Mouse (Mus musculus): ENCODE measurements around the gene Uxs1.
A peak's percentile ranks its signal among the peaks of the same experiment; 100 is the strongest.

Uxs1 gene

DNA sequence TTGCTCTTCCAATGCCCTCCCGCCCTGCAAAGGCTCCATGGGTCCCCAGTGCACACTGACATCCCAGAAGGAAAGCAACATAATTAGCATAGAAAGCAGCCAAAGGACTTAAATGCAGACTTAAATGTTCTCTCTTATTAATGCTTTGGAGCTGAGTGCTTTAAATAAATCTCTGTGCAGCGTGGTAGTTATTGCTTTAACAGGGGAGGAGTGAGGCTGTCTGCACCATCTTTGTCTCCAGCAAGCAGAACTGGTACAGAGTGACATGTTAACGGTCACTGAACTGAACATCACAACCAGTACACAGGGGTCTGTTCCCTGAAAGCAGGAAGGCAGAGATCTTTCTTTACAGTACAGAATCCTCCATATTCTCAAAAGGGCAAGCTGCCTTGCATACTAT, 29.6 kb downstream of the Uxs1 start:
- no peak for DNase-seq (ENCODE audit: low spot score in 2 of 2)

DNA sequence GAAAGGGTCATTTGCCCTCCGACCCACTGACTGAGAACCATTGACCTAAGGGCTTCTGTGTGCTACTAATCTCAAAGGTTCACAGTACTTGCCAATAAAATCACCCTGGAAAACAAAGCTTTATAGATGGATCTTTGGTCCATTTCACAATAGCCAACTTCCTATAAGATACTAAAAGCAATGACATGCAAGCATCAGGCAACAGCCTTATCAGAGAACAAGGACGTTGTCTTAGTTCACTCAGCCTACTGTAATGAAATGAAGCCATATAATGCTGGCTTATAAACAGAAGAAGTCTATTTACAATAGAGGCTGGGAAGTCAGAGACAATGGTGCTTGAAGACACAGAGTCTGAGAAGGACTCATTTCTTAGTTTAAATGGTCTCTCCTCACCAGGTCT, 37.8 kb downstream of the Uxs1 start:
- no peak for DNase-seq (ENCODE audit: low spot score in 2 of 2)

DNA sequence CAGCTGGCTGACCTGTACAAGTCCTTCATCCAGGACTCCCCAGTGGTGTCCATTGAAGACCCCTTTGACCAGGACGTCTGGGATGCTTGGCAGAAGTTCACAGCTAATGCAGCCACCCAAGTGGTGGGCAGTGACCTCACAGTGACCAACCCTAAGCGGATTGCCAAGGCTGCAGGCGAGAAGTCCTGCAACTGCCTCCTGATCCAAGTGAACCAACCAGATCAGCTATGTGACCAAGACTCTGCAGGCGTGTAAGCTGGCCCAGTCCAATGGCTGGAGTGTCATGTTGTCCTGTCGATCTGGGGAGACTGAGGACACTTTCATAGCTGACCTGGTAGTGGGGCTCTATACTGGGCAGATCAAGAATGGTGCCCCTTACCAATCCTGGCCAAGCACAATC, 40.9 kb downstream of the Uxs1 start:
- no peak for DNase-seq (ENCODE audit: low spot score in 2 of 2)

DNA sequence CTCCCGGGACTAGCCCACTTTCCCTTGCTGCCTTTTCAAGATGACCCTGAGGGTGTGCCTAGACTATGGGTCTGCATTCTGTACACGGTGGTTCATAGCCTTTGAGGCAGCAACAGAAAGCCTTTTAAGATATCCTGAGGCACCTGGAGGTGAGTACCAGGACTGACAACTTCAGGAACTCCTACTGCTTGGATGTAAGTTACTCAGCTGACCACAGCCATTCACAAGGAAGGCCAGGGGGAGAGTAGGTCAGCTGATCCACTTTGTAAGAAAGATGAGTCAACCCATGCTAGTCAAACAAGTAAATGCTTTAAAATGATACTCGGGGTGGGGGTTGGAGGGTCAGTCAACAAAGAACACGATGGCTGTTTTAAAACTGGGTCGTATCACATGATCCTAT, 42.3 kb downstream of the Uxs1 start:
- no peak for DNase-seq (ENCODE audit: low spot score in 2 of 2)

DNA sequence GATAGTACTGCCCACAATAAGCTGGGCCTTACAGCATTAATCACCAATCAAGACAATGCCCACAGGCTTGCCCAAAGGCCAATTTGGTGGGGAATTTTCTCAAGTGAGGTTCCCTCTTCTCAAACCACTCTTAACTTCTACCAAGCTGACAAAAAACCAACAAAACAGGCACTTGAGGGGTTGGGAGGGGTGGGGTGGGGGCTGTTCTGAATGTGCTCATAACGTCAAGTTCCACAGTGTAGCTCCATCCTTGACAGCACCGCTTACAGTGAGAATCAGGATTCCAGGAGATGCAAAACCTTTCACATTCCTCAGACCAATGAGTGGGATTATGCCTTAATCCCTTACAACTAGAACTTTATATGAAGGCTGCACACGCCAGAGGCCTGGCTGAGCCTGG, 44.4 kb downstream of the Uxs1 start:
- DNase-seq (ENCODE audit: low spot score in 2 of 2): no peak

DNA sequence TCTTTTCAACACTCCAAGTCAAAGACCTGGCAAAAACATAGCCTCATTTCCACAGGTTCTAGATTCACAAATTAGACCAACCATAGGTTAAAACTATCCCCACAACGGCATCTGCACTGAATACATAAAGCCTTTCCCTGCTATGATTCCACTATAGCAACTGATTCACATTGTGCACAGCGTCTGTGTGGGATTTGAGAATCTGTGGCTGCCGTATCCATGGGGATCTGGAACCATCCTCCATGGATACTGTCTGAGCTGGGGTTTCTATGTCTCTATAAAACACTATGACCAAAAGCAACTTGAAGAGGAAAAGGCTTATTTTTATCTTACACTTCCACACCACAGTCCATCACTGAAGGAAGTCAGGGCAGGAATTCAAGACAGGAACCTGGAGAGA, 44.9 kb downstream of the Uxs1 start:
- no peak for DNase-seq (ENCODE audit: low spot score in 2 of 2)

DNA sequence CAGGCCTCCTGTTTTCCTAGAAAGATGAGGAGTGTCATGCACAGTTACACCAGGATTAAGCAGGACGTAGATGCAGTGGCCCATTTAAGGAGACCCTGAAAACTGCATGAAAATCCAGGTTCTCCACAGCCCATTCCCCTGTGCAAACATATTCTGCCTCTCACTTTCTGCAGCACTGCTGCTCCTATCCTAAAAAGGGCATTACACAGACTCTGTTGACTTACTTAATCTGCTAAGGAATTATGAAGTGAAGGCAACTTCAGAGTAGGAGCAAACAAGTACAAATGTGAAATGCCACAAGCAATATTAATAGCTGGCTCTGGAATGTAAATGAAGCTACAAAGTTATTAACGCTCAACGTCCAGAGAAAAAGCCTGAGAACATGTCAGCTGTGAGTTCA, 45.9 kb downstream of the Uxs1 start:
- DNase-seq (ENCODE audit: low spot score in 2 of 2): no peak

DNA sequence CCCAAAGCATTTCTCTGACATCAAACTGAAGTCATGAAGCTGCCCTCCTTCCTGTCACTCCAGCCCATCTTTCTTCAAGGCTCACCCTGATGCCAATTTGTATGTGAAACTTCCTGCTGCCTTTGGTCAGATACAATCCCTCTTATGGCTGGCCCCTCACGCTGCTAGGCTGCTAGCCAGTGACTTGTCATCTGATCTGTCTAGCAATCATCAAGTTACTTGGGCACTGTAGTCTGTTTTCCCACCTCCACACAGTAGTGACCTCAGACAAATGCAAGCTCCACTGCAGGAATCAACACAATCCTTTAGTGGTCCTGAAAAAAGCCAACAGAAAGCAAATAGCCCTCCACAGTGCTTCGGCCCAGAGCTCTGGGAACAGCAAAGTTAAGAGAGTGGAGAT, 46.4 kb downstream of the Uxs1 start:
- DNase-seq (ENCODE audit: low spot score in 2 of 2): no peak

DNA sequence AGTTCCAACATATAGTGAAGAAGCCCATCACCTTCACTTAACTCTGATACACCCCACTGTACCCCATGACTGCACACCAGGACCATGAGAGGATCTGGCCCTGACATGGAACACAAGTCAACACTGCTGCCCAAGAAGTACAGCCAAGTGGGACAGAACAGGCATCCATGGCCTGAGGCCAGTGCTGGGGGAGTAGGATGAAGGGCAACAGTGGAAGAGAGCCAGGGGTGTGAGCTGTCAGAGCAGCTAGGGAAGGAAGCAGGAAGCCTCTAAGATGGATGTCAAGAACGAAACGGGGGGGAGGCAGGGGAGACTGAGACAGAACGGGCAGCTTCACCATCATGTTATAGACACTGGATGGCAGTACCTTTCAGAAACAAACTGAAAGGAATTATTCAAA, 51.5 kb downstream of the Uxs1 start:
- DNase-seq (ENCODE audit: low spot score in 2 of 2): no peak

DNA sequence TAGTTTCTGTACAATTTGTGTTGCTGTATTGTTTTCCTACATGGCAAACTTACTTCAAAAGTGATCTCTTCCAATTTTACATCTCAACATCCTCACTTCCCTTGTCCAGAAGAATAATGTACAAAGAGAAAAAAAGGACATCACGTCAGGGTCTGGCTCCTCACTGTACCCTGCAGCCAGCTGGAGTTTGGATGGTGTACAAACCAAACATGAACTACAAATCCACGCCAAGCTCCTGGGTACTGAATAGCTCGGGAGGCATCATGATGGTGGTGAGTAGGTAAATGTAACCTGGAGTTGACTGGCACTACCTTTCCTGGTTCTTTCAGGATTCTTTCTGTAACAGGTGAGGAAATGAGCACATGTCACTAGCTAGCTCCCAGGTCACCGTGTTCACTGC, 53.5 kb downstream of the Uxs1 start:
- no peak for DNase-seq (ENCODE audit: low spot score in 2 of 2)

DNA sequence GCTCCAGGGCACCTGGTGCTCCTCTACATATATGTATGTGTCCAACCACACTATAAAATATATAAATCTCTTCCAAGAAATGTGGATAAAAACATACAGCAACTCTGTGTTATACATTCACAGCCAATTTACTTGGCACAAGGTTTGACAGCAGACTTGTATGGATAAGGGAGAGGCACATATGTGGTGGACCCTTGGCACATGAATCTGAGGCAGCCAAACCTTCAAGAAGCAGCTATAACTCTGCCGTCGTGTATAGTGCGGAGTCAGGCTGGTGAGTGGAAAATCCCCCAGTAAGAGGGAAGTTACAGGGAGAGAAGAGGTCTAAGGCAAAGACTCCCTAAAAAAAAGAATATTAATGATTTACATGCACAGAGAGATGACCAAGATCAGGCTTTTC, 54.9 kb downstream of the Uxs1 start:
- DNase-seq (ENCODE audit: low spot score in 2 of 2): no peak

DNA sequence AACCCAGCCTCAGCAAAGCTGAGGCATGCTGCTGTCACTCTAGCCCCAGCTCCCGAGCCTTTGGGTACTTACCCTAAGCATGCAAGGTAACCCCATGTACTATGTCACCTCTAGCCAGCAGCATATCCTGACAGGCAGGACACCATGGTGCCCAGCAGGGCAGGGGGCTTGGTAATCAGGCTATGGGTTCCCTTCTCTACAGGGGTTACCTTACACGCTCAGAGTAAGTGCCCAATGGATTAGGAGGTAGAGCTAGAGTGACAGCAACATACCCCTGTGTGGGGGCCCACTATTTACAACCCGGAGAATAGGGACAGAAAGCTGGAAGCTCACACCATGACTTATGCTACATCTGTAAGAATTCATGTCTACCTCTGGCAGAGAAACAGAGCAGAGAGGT, 57.6 kb downstream of the Uxs1 start:
- DNase-seq (ENCODE audit: low spot score in 2 of 2): no peak

DNA sequence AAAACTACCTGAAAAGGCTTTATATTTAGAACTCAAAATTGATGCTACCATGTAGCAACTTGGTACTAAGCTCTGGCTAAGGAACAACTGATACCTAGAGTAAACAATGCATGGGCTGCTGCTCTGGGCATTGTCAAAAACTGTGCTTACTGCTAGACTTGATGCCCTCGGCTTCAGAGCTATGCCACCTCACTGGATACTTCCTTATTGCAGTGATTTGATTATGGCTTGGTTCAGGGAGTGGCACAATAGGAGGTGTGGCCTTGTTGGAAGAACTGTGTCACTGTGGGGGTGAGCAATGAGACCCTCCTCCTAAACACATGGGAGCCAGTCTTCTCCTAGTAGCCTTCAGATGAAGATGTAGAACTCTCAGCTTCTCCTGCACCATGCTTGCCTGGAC, 58.3 kb downstream of the Uxs1 start:
- no peak for DNase-seq (ENCODE audit: low spot score in 2 of 2)

DNA sequence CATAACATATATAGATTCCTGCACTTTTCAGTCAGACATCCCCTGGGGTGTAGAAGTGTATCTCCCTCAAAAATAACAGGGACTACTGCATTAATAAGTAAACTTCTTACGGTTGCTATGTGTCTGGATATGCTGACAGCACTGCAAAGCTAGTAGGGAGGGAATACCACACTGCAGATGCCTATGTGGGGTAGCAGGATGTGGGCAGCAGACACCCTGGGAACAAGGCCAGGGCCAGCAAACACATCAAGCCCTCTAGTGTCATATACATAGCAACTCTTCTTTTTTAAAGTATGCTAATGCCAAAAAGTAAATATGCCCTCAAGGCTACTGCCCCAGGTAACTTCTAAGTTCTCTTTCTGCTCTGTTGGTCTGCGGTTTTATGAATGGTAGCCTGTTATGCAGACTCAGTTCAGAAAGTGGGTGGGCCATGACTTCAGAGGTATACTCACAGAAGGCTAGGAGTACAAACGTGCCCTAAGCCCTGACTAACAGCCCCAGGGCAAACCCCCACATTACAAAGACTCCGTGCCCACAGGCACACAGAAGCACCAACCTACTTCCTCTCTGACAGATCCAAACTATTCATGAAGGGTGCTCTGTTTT, 59.1 kb downstream of the Uxs1 start:
- DNase-seq (ENCODE audit: low spot score in 2 of 2): no peak

DNA sequence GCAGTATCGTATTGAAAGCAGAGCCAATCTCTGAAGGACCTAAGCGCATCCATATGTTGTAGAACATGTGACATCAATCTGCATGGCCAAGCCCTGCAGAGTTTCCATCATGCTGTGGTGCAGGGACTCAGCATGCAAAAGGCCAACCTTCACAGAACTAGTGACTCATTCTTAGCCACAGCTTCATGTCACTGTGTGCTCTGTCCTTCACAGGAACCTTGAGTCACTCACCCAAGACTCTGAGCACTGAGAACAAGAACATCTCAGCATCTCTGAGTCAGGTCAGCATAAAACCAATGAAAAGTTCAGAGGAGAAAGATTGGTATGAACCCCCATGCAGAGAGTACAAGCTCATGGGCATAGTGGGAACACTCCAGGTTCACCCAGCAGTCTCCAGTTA, 61.3 kb downstream of the Uxs1 start:
- DNase-seq (ENCODE audit: low spot score in 2 of 2): no peak

DNA sequence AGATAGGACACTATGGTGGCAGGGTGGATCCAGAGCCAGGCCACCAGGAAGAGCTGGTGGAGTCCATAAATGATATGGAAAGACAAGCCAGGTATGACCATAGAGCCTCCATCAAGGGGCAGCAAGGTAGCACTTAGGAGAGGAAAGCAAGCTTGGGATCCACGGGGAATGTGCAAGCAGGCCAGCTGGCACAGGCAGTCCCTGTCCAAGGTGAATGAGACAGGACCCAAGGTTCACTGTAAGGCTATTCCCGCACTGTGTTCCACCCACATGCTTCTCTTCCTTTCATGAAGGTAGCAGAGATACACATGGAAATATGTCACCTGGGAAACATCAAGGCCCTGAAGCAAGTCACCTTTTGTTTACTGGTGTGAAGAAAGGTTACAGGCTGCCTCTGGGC, 63.1 kb downstream of the Uxs1 start:
- DNase-seq (ENCODE audit: low spot score in 2 of 2): no peak

DNA sequence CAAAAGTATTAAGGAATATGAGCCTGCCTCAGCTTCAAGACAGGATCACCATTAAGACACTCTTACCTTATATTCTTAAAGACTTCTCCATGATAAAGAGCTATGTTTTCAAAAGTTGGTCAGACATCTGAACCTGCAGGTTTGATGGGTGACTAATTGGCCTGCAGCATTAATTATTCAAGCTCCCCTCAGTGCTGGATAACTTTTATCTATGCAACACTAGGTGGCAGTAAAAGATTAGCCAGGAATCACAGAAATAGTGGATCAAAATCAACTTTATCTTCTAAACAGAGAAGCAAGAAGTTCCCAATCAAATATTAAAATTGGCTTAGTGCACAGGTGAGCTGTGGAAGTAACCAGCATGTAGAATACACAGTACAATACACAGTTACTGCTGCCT, 67.5 kb downstream of the Uxs1 start:
- no peak for DNase-seq (ENCODE audit: low spot score in 2 of 2)

DNA sequence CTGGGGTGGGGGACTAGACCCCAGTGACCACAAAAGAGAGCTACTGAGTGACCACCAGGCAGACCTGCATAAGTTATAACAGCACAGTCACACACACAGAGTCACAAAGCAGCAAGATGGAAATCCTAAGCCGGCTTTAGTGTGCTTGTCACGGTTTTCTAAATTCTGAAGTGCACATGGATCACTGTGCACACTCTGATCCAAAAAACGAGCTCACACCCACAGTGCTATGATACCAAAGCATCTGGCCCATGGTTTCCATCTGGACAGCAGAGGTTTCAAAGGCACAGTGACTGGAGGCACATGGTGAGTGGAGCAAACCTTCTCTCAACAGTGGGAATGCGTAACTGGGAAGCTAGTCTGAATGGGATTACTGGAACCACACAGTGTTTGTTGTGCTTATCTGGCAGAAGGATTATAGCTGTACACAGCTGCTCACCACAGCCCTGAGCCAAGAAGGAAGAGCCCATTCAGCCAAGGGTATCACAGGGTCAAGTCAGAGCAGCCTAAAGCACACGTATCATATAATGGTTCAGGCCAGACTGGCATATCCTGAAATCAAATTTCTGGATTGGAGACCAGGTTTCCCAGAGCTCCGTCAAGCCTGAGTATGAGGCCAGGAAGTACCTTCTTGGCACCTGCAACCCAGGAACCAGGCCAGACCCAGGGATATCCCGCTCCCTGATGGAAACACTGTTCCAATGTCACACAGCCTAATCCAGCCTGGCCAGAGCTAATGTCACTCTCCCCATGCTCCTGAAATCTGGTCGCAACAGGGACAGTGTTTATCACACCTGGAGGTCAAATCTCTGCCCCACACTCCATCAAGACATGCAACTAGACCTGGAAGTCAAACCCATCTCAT, 72.9 kb downstream of the Uxs1 start:
- no peak for DNase-seq (ENCODE audit: low spot score in 2 of 2)

DNA sequence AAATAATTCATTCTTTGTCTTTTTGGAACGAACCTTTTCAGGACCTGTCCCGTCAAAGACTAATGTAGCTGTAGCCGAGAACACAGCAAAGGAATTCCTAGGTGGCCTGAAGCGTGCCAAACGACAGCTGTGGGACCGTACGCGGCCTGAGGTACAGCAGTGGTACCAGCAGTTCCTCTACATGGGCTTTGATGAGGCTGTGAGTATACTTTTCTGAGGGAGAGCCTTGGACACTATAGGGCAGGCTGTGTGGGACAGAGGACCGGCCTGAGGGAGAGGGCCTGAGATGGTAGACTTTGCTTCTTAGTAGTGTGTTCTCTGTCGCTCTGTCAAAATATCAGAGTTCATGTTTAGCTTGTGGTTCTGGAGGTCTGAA, 89.1 kb downstream of the Uxs1 start:
- DNase-seq (ENCODE audit: low spot score in 2 of 2): no peak

DNA sequence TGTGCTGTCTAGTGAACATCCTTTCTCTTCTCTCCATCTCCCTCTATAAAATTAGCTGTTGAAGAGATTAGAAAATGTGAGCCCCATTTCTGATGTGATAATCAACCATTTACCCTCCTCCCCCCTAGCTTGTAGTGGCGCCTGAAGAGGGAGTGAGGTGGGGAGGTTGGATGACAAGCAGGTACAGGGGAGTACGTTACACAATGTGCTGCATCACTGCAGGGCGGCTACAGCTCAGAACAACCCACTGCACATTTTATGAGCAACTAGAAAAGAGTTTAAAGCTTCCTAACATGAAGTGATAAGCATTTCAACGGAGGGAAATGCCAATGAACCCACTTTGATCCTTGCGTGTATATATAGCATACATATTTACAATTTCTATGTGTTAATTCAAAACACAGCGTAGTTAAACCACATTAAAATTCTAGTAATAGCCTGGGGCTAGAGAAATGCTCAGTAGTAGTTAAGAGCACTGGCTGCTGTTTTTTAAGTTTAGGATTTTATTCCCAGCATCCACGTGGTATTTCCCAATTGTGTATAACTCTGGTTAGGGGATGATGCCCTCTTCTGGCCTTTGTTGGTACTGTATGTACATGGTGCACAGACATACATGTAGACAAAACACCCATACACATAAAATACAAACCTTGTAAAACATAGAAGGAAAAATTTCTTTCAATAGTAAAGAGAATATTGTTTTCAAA, 89.6 kb downstream of the Uxs1 start:
- DNase-seq (ENCODE audit: low spot score in 2 of 2): no peak

DNA sequence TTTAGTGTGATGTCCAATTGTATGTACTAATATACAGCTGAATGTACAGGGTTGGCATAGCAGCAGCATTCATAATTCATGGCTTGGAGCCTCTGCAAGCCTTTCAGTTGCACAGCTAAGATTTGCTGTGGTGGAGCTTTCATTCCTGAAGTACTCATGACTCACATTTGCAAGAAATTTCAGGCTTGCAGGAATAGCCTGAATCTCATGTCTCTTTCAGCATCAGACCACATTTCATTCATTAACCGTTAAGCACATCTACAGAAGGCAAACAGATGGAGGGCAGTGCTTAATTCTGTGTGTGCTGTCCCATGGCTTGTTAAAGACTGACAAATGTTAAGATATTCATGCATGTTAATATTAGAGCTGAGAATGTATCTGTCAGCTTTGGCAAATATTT, 94.9 kb downstream of the Uxs1 start:
- no peak for DNase-seq (ENCODE audit: low spot score in 2 of 2)

DNA sequence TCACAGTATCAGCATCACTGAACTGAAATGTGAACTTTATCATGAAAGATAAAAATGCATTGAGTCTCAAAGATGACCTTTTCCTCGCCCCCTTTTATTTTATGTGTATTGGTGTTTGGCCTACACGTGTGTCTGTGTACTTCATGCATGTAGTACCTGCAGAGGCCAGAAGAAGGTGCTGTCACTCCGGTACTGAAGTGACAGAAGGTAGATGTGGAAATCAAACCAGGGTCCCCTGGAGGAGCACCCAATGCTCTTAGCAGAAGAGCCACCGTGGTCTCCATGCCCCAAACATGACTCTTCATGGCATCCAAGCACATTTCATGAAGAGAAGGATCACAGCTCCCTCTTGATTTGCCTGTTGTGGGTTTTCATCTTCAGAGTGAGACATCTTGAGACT, 95.5 kb downstream of the Uxs1 start:
- DNase-seq (ENCODE audit: low spot score in 2 of 2): no peak

DNA sequence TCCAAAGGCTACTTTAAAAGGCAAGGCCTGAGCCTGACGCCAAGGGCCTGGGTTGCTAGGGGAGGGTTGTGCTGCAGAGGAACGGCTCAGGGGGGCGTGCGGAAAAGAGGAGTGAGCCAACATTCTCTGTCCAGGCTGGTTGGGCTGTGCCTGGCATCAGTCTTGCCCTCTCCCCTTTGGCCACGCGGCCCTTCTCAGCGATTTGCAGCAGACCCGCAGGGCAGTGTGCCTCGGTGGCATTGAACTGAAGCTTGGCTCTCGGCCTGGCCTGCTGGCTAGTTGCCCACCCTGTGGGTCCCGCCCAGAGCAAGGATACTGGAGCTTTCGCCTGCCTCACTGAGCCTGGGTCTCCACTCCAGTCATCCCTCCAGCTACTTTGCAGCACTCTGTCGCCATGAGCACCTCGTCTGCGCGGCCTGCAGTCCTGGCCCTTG, 97.1 kb downstream of the Uxs1 start, which contains the start of gene 1500015O10Rik:
Gene 1500015O10Rik, plus strand, starts transcription at position 112 of the 434 bp plus-strand sequence.
- DNase-seq (ENCODE audit: low spot score in 2 of 2): peak; percentile 5 to 9

Measured in urinary bladder, adult 18-20 months (tissue).